Mouse (Mus musculus) limb, embryonic 15.5 days (tissue): ENCODE data around the gene Fbxo10. TPM values are rescaled to one million over a fixed set of nuclear protein-coding genes. Genes with fewer than 3 reads are reported as not detected.
"Not testable (repeated sequence)": the region's sequence is repeated elsewhere in the genome, so short reads cannot be mapped to it uniquely, and the experiment has no call there.

ENCODE experiments used
- ATAC-seq: fragments of 200-750 bp; cut with Nextera tagmentation; 2 replicates; pipeline ENCODE4 v1.8.0; 2017; ENCODE audit warnings: low read depth, moderate TSS enrichment; ENCODE audit not compliant: insufficient number of reproducible peaks, low FRiP score, low TSS enrichment
- H3K27ac ChIP-seq: fragments of 300-500 bp; sonication (generic); 2 replicates; pipeline ENCODE4 v1.5.1; 2015; ENCODE audit warnings: moderate library complexity, mild to moderate bottlenecking, inconsistent platforms
- H3K27me3 ChIP-seq: fragments of 300-500 bp; sonication (generic); 2 replicates; pipeline ENCODE4 v1.6.1; 2015; ENCODE audit warnings: inconsistent platforms
- H3K36me3 ChIP-seq: fragments of 300-500 bp; sonication (generic); 2 replicates; pipeline ENCODE4 v1.6.1; 2015; ENCODE audit warnings: inconsistent platforms
- H3K4me1 ChIP-seq: fragments of 300-500 bp; sonication (generic); 2 replicates; pipeline ENCODE4 v1.6.1; 2015; ENCODE audit warnings: inconsistent platforms
- H3K4me2 ChIP-seq: fragments of 300-500 bp; sonication (generic); 2 replicates; pipeline ENCODE4 v1.6.1; 2015; ENCODE audit warnings: mild to moderate bottlenecking, inconsistent platforms
- H3K4me3 ChIP-seq: fragments of 300-500 bp; sonication (generic); 2 replicates; pipeline ENCODE4 v1.5.1; 2015; ENCODE audit warnings: mild to moderate bottlenecking, inconsistent platforms
- H3K9ac ChIP-seq: fragments of 300-500 bp; sonication (generic); 2 replicates; pipeline ENCODE4 v1.6.1; 2015; ENCODE audit warnings: inconsistent platforms
- H3K9me3 ChIP-seq: fragments of 300-500 bp; sonication (generic); 2 replicates; pipeline ENCODE4 v1.6.1; 2016; ENCODE audit warnings: inconsistent platforms
- WGBS: fragments of 180-500 bp; shearing (Covaris S2); methylation state at CpG from one replicate; pipeline ENCODE4 v1.1.7; 2015; 5-methylcytosine and 5-hydroxymethylcytosine counted together
- polyA plus RNA-seq: library from polyadenylated mRNA; unstranded; fragments of >200 nt; fragmentation: Nextera tagmentation; extraction: Ambion mirVana; gene quantifications from 2 replicates; pipeline ENCODE4 v1.2.1, GENCODE M21; 2015

The Fbxo10 gene
- polyA plus RNA-seq, 1 experiment from 2014 or later: 18.0 TPM

DNA sequence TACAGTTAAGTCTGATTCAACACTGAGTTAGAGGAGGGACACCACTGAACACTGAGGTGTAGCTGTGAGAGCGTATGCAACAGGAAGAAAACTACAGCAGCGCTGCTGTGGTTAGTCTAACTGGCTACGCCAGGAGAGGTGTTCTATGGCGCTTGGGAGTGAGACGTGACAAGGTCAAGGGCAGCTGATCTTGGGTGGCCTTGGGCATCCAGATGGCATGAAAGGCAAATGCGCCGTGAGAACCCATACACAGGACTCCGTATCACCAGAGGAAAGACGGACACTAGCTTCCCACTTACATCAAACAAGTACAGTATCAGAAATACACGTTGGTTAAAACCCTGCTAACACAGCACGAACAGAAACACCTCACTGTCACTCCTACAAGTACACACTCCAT lies 92.1 kb downstream of the Fbxo10 start:
- not testable (repeated sequence) for ATAC-seq, H3K4me2 ChIP-seq, H3K9ac ChIP-seq, H3K27me3 ChIP-seq, H3K4me3 ChIP-seq, H3K4me1 ChIP-seq, H3K9me3 ChIP-seq, H3K27ac ChIP-seq
- WGBS: 88% methylated on average over 11 of the region's 11 CpGs
- H3K36me3 ChIP-seq: peaks cover 65% of the 10 kb centered on the region

DNA sequence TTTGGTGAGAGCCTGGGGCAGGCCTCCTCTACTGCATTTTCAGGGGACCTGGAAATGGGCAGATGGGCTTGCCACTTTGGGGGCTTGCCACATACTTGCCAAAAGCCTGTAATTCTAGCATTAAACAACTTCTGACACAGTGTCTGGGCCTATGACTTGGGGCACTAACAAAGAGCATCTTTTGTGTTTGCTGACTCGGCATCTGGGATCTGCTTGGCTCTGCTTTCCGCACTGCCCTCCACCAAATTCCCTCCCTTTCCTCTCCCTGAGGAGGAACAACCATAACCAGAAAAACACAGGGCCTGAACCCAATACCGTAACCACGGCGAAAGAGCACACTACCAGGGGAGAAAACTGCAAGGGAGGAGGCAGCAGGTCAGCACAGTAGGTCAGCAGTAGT lies 93.8 kb downstream of the Fbxo10 start:
- no peak overlapping the region for H3K27ac ChIP-seq
- 82% methylated on average over 5 of the region's 5 CpGs for WGBS
- H3K4me3 ChIP-seq: no peak overlapping the region
- H3K9ac ChIP-seq: no peak overlapping the region
- H3K27me3 ChIP-seq: no peaks in the 10 kb centered on the region
- no peaks in the 10 kb centered on the region for H3K4me1 ChIP-seq
- peaks cover 77% of the 10 kb centered on the region for H3K36me3 ChIP-seq
- no peaks in the 10 kb centered on the region for H3K9me3 ChIP-seq
- no peak overlapping the region for H3K4me2 ChIP-seq
- no peak for ATAC-seq

Other genes starting within 250 kb of the Fbxo10 start
- 62.2 and 65.4 TPM in 2 replicates for gene Grhpr, start 103.2 kb downstream of the Fbxo10 start, polyA plus RNA-seq
- 21.7 and 22.8 TPM in 2 replicates for gene Zbtb5, start 72.2 kb downstream of the Fbxo10 start, polyA plus RNA-seq
- 29.2 and 36.1 TPM in 2 replicates for gene Polr1e, start 66.0 kb downstream of the Fbxo10 start, polyA plus RNA-seq
- 210 and 217 TPM in 2 replicates for gene Tomm5, start 23.5 kb upstream of the Fbxo10 start, polyA plus RNA-seq
- gene Frmpd1, start 100.3 kb upstream of the Fbxo10 start, polyA plus RNA-seq: 3.4 and 3.6 TPM in 2 replicates
- gene Trmt10b, start 212.5 kb upstream of the Fbxo10 start, polyA plus RNA-seq: 14.4 and 16.7 TPM in 2 replicates